Mouse (Mus musculus): ENCODE measurements around the gene Mtfr2.

The Mtfr2 gene

DNA sequence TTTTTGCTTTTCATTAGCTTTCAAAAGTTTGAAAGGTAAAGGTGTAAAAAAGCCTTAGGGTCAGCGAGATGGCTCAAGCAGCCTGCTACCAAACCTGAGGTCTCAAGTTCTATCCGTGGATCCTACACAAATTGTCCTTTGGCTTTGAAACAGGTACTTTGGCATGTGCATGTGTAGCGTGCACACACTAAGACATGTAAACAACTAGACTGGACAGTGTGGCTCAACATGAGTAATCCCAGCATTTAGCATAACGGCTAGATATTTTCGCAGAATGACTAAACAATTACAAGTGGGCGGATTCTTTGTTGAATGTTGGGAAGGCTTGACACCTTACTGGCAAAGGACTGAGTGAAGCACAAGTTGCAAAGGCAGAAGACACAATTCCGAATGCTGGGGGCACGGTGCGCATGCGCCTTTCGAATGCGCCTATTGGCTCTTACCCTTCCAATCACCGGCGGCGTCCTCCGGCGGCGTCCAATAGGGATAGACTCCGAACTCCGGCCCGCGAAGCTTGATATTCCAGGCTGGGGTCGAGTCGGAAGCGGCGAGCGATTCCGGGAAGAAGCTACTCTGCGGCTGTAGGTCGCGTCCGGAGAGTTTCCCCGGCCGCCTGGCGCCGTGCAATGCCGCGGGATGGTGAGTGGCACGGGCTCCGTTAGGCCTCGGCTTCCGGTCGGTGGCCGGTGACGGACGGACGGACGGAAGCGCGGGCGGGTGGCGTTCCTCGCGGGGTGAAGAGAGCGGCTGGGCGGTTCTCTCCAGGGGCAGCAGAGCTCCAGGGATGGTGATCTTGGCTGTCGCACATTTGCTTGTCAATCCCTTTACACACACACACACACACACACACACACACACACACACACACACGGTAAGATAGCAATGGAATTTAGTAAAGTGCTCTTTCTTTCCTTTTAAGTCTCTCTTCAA lies at the start of gene Mtfr2:
Gene Mtfr2 (plus strand): TSS at position 486 of the 930 bp plus-strand sequence.
- DNase-seq, result peak; percentile 91

GRCm38 (mm10) chr10:20298152-20298920 lies 49.2 kb upstream of the Mtfr2 start:
- no peak for DNase-seq

DNA sequence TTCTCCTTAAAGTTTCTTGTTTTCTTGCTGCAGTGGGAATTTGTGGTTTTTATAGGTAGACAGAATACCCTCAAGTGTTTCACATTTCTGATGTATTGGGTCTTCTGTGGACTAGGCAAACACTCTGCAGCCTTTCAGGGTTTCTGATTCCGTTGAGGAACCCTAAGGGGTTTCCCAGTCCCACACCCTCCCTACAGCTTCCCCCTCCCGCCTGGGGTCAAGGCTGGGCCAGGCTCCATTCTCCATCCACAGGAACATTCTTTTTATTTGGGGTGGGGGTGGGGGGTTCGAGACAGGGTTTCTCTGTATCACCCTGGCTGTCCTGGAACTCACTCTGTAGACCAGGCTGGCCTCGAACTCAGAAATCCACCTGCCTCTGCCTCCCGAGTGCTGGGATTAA lies 48.5 kb upstream of the Mtfr2 start:
- DNase-seq, result no peak

DNA sequence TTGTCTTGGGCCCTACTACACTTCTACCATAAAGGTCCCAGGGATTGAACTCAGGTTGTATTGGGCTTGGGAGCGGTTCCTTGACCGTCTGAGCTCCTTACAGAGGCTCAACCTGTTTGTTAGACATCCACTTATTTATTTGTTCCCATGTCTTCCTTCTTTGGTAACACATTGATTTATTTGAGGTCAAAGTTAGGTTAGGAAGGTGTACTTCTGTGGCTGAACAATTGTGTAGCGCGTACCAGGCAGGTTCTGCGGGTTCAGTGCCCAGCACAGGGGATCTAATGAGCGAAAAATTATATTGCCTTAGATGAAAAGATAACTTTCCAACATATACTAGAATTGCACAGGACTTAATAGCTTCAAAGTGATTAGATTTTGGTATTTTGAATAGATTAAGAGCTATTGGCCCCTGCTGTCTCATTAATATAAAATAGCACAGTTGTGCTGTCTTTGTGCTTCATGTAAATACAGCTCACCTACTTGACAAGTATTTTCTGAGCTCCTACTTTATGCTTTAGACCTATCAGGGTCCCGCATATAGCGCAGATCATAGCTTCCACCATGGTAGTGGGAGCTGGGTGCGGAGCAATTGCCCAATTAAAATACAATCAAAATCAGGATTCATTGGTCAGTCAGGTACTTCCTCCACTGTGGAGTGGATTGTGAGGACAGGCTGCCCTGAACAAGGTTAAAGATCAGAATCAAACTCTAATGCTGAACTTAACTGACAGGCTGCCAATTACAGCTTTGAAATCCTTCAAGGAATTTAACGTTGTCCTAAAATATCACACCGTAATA lies 36.4 kb upstream of the Mtfr2 start:
- no peak for DNase-seq

DNA sequence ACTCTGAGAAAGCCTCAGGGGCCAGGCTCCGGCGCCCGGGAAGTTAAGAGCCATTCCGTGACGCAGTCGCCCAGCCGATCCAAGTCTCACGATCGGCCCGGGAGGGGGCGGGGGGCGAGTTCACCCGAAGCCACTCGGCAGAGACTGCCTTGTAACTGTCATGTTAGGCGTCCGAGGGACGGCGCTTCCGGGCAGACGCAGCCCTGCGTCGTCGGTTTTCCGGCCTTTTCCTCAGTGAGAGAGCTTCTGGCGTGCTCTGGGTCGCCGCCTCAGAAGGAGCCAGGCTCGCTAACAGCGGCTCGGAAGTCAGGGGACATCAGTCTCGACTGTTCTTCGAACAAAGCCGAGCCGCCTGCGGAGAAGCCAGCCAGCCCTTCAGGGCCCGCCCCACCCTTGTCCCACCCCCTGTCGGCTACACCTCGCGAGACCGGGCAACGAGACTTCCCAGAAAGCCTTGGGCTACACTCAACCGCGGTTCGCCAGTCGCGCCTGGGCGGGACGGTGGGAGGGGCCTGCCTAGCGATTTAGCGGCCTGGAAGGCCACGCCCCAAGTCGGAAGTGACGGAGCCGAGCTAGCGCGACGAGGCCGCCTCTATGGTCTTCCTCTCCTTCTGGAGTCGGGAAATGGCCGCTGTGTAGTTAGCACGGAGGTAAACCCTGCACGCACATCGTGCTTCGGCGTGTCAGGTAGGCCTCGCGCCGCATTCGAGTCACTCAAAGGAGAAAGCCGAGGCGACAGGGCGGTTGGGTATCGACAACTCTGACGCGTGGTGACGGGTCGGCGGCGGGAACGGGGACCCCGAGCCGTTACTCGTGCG lies 35.4 kb upstream of the Mtfr2 start, which contains the start of gene Bclaf1:
Gene Bclaf1 (plus strand): TSS at position 552 of the 818 bp plus-strand sequence.
- DNase-seq, result peak; percentile 99

DNA sequence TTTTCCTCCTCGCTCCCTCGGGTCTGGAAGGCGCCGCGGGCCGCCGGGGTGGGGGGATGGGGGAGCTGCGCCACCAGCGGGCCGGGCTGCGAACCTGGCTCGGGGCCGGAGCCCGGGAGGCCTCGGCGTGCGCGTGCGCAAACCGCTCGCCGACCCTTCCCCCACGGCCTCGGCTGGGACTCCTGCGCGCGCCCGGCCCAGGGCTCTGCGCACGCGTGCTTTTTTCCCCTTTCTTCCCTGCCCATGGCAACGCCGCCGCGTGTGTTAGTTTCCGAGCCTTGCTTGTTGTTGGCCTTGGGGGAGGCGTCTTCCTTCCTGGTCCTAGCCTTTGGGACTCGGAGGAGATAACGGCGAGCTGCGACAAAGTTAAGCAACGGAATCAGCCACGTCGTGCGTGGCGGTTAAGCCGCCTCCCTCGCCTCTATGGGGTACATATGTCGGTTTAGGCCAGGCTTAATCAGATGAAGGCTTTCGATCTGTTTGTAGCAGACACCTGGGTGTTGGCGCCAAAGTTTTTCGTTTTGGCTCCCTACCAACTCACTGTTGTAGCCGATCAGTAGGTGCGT lies 34.8 kb upstream of the Mtfr2 start:
- DNase-seq, result peak; percentile 88

GRCm38 (mm10) chr10:20313447-20313846 lies 34.1 kb upstream of the Mtfr2 start:
- DNase-seq, result peak; percentile 54

- DNase-seq, result peak; percentile 10
Measured at GRCm38 (mm10) chr10:20313941-20314340, 33.6 kb upstream of the Mtfr2 start.

- DNase-seq, result peak; percentile 28
Measured at GRCm38 (mm10) chr10:20314797-20315196, 32.8 kb upstream of the Mtfr2 start.

DNA sequence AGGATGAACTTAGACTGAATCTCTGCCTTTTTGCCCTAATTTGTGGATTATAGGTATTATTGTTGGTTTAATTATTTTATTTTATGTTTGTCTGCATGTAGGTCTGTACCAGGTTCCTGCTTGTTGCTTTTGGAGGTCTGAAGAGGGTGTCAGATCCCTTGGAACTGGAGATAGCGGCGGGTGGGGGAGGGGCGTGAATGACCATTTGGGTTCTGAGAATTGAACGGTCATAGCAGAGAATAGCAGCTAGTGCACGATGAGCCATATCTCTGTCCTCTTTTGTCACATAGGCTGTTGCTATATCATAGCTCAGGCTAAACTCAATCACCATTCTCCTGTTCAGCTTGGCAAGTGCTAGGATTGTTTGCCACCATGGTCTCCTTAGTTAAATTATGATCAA lies 30.1 kb upstream of the Mtfr2 start:
- no peak for DNase-seq

DNA sequence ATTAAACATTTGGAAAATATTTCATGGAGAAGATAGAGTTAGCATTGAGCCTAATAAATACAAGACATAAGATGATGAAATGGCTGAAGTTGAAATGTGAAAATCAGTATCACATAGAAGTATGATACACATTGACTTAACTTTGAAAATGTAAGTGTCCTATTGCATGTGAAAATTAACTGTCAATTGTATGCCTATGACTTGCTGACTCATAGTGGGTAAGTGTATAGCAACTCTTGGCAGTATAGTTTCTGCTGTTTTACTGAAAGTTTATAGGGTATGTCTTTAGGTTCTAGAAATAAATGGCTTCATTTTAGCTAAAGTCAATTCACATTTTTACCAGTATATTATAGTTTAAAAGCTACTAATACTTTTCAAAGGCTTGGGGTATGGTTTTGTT lies 21.3 kb upstream of the Mtfr2 start:
- no peak for DNase-seq

DNA sequence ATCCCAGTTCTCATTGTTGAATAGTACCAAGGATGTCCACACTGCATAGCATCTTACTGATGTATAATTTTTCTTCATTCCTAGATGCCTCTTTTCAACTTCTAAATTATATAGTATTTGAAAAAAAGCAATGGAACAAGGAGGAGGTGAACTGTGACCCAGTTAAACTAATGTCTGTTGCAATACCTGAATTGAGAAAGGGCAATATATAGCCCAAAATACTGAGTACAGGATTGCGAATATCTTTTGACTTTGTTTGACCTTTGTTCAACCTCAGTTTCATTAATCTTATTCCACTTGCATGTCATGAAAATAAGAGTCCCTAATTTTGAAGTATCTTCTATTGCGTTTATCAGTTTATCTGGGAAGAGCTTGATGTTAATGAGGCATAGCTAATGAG lies 16.3 kb upstream of the Mtfr2 start:
- DNase-seq, result no peak

- DNase-seq, result no peak
Measured at GRCm38 (mm10) chr10:20337872-20338271, 9.7 kb upstream of the Mtfr2 start.

- peak; percentile 38 for DNase-seq
Measured at GRCm38 (mm10) chr10:20345736-20346135, 1.8 kb upstream of the Mtfr2 start.

- DNase-seq, result no peak
Measured at GRCm38 (mm10) chr10:20348894-20349293, 1.3 kb downstream of the Mtfr2 start.

- no peak for DNase-seq
Measured at GRCm38 (mm10) chr10:20361542-20362449, 14.2 kb downstream of the Mtfr2 start.

DNA sequence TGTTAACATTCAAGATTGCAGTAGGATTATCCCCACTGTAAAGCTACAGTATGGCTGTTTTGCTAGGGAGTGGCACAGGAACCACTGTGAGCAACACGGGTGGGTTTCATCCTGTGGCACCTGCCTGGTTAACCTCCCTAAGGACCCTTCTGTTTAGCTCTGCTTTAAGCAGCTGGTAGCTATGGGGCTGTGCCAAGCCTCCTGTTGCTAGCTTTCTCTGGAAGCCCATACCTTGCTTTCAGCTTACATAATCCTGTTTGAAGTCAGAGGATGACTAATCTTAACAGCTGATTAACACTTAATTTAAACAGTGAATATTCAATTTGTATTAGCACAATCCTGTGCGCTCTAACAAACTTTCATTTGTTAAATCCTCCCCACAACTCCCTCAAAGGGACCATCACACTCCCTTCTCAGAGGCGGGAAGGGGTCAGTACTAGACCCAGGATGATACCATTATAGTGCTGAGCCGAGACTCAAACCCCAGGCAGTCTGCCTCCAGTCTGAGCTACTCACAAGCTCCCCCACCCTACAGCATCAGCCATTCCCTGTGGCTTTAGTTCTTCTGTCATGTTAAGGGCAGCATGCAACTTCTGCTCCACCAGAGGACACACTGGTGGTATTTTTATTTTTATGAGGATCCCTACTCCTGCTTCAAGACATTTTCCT lies 15.0 kb downstream of the Mtfr2 start:
- no peak for DNase-seq

DNA sequence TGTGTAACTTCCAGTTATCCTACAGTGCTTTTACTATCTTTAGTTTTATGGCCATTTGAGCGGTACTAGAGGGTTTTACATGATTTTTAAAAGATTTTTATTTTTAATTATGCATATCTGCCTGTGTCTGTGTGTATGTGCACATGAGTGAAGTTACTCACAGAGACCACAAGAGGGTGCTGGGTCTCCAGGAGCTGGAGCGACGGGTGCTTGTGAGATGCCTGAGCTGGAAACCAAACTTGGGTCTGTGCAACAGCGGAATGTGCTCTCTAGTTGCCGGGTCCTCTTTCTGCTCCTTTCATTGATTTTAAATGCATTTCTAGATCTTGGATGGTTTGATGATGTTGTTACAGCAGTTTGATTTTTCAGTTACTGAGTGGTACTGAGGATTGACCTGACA lies 24.5 kb downstream of the Mtfr2 start:
- no peak for DNase-seq

GRCm38 (mm10) chr10:20377621-20378020 lies 30.1 kb downstream of the Mtfr2 start:
- DNase-seq, result no peak
